Mouse (Mus musculus) ES-E14 (cell line): Measurements from ENCODE around the gene Prdm10. TPM values are rescaled to one million over a fixed set of nuclear protein-coding genes. Genes with fewer than 3 reads are reported as not detected.

Experiments used
- DNase-seq: peaks from one replicate; pipeline ENCODE4 v3.0.0-alpha.2; 2013; ENCODE audit warnings: low read depth, low spot score
- H3K27ac ChIP-seq: 2 replicates; pipeline ENCODE4 v1.5.1; 2012; ENCODE audit warnings: low read depth, mild to moderate bottlenecking, low read length, moderate library complexity, mixed read lengths; ENCODE audit not compliant: poor library complexity, insufficient read depth, severe bottlenecking
- H3K36me3 ChIP-seq: 2 replicates; pipeline ENCODE4 v1.6.1; 2012; ENCODE audit warnings: mild to moderate bottlenecking, low read length, moderate library complexity, mixed read lengths; ENCODE audit not compliant: control insufficient read depth, poor library complexity, insufficient read depth, severe bottlenecking
- H3K4me1 ChIP-seq, 2 experiments: fragments of 150-350 bp in 1 of 2; sonication (generic) in 1 of 2; 2 replicates each; pipeline ENCODE4 v1.6.1; 2012; ENCODE audit warnings: low read length in 2 of 2, mild to moderate bottlenecking in 1 of 2, mixed read lengths in 1 of 2; ENCODE audit not compliant: control insufficient read depth in 2 of 2, insufficient read depth in 2 of 2, poor library complexity in 1 of 2
- H3K4me3 ChIP-seq, 2 experiments: fragments of 150-350 bp in 1 of 2; sonication (generic) in 1 of 2; 2 replicates each; pipeline ENCODE4 v1.5.1; 2012; ENCODE audit warnings: low read length in 2 of 2, low read depth in 1 of 2, mild to moderate bottlenecking in 1 of 2, mixed read lengths in 1 of 2; ENCODE audit not compliant: insufficient read depth in 1 of 2, poor library complexity in 1 of 2, severe bottlenecking in 1 of 2
- H3K9ac ChIP-seq: 2 replicates; pipeline ENCODE4 v1.6.1; 2012; ENCODE audit warnings: low read depth, mild to moderate bottlenecking, low read length, mixed read lengths; ENCODE audit not compliant: poor library complexity, insufficient read depth, severe bottlenecking
- H3K9me3 ChIP-seq: fragments of 150-350 bp; sonication (generic); 2 replicates; pipeline ENCODE4 v1.6.1; 2012; ENCODE audit warnings: low read depth, mild to moderate bottlenecking, low read length; ENCODE audit not compliant: control insufficient read depth, insufficient read depth
- CHD2 ChIP-seq: IDR thresholded peaks from 2 replicates; pipeline ENCODE4 v1.6.1; 2014; ENCODE audit warnings: mild to moderate bottlenecking, low read depth, low read length, inconsistent platforms
- HCFC1 ChIP-seq: IDR thresholded peaks from 2 replicates; pipeline ENCODE4 v1.6.1; 2012; ENCODE audit warnings: low read length, inconsistent platforms, borderline replicate concordance; ENCODE audit not compliant: insufficient read depth
- MAFK ChIP-seq: IDR thresholded peaks from 2 replicates; pipeline ENCODE4 v1.6.1; 2014; ENCODE audit warnings: mild to moderate bottlenecking, low read depth, low read length, inconsistent platforms; ENCODE audit not compliant: insufficient read depth
- ZC3H11A ChIP-seq: IDR thresholded peaks from 2 replicates; pipeline ENCODE4 v1.6.1; 2012; ENCODE audit warnings: low read depth, mild to moderate bottlenecking, inconsistent platforms, low read length, borderline replicate concordance
- ZNF384 ChIP-seq: IDR thresholded peaks from 2 replicates; pipeline ENCODE4 v1.6.1; 2012; ENCODE audit warnings: low read depth, low read length, inconsistent platforms
- in situ Hi-C, 2 experiments: fragments of 600-800 bp; cut with MboI; formaldehyde crosslinking; loops; one replicate each; pipeline ENCODE4 v1.15.1; 2025; ENCODE audit warnings: low sequenced_read_pairs in 2 of 2, inconsistent platforms in 1 of 2; ENCODE audit not compliant: unreplicated experiment in 2 of 2
- total RNA-seq: library from RNA; depleted of rRNA; stranded (reverse); fragments of 300-350 nt; gene quantifications from 2 replicates; pipeline ENCODE4 v1.2.3, GENCODE M21; 2012; rRNA removed

Gene Prdm10
- total RNA-seq, 1 experiment, result 10.5 TPM

DNA sequence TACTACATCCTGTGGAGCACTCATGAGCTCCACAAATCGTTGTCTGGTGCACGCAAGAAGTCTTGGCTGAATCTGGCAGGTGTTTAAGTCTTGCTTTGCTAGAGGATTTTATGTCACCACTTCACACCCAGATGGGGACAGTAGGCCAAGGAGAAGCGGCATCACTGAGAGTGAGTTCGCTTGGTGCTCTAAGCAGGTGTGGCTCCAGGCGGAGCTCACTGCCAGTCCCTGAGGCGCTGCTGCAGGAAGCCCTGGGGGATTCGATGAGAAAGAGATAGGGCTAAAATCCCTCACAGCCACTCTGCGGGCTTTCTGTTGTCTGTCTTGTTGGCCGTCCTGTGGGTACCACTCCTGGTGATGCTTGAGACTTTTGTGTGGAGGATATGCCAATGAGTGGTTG, 149.7 kb downstream of the Prdm10 start:
- no peak for TF ChIP-seq HCFC1
- TF ChIP-seq ZNF384, result no peak
- TF ChIP-seq MAFK, result no peak
- TF ChIP-seq ZC3H11A, result no peak
- TF ChIP-seq CHD2, result no peak
- no peaks in the 10 kb centered on the region for H3K36me3 ChIP-seq
- in situ Hi-C loops, result no loop called here
- no peak overlapping the region for H3K9ac ChIP-seq
- no peak overlapping the region for H3K27ac ChIP-seq
- peaks cover 7 to 12% of the 10 kb centered on the region in 2 experiments; a peak in 2 of 4 replicates for H3K4me1 ChIP-seq
- H3K9me3 ChIP-seq, result no peaks in the 10 kb centered on the region
- H3K4me3 ChIP-seq, result no peak overlapping the region
- no peak for DNase-seq

Other genes starting within 250 kb of the Prdm10 start
- 33.1 and 33.7 TPM in 2 replicates for gene Zbtb44, start 249.9 kb upstream of the Prdm10 start, total RNA-seq
- gene St14, start 148.7 kb upstream of the Prdm10 start, total RNA-seq, result 44.3 and 122 TPM in 2 replicates
- gene Aplp2, start 68.7 kb upstream of the Prdm10 start, total RNA-seq, result 320 and 535 TPM in 2 replicates
- gene Nfrkb, start 105.7 kb downstream of the Prdm10 start, total RNA-seq, result 26.1 and 32.4 TPM in 2 replicates
- 1.1 and 2.0 TPM in 2 replicates for gene Tmem45b, start 183.9 kb downstream of the Prdm10 start, total RNA-seq